Mouse (Mus musculus) forebrain, embryonic 12.5 days (tissue): ENCODE measurements around the gene BC049352. TPM values are rescaled to one million over a fixed set of nuclear protein-coding genes. Genes with fewer than 3 reads are reported as not detected.

Experiments
- ATAC-seq: fragments of 200-750 bp; cut with Nextera tagmentation; 2 replicates; pipeline ENCODE4 v1.8.0; 2017; ENCODE audit warnings: moderate TSS enrichment; ENCODE audit not compliant: low FRiP score
- H3K27ac ChIP-seq: fragments of 300-500 bp; sonication (generic); 2 replicates; pipeline ENCODE4 v1.5.1; 2016; ENCODE audit warnings: mild to moderate bottlenecking
- H3K27me3 ChIP-seq: fragments of 300-500 bp; sonication (generic); 2 replicates; pipeline ENCODE4 v1.6.1; 2016; ENCODE audit warnings: mild to moderate bottlenecking
- H3K36me3 ChIP-seq: fragments of 300-500 bp; sonication (generic); replicated peaks from 2 replicates; pipeline ENCODE4 v1.6.1; 2016; ENCODE audit warnings: mild to moderate bottlenecking
- H3K4me1 ChIP-seq: fragments of 300-500 bp; sonication (generic); 2 replicates; pipeline ENCODE4 v1.6.1; 2016
- H3K4me2 ChIP-seq: fragments of 300-500 bp; sonication (generic); 2 replicates; pipeline ENCODE4 v1.6.1; 2016; ENCODE audit warnings: mild to moderate bottlenecking, moderate library complexity
- H3K4me3 ChIP-seq: fragments of 300-500 bp; sonication (generic); replicated peaks from 2 replicates; pipeline ENCODE4 v1.5.1; 2016; ENCODE audit warnings: mild to moderate bottlenecking
- H3K9ac ChIP-seq: fragments of 300-500 bp; sonication (generic); 2 replicates; pipeline ENCODE4 v1.6.1; 2016; ENCODE audit warnings: mild to moderate bottlenecking
- H3K9me3 ChIP-seq: fragments of 300-500 bp; sonication (generic); 2 replicates; pipeline ENCODE4 v1.6.1; 2016
- whole genome bisulfite sequencing: fragments of 180-500 bp; shearing (Covaris S2); methylation state at CpG from one replicate; pipeline ENCODE4 v1.1.7; 2016; 5-methylcytosine and 5-hydroxymethylcytosine counted together
- microRNA-seq: library from miRNA; unstranded; fragments of <30 nt; microRNA quantifications from one replicate; pipeline ENCODE4, GENCODE M21; 2017
- polyA plus RNA-seq: library from polyadenylated mRNA; unstranded; fragments of >200 nt; fragmentation: Nextera tagmentation; extraction: Ambion mirVana; gene quantifications from 2 replicates; pipeline ENCODE4 v1.2.1, GENCODE M21; 2016

BC049352 gene
- polyA plus RNA-seq, 1 experiment from 2014 or later: 0.18 TPM

DNA sequence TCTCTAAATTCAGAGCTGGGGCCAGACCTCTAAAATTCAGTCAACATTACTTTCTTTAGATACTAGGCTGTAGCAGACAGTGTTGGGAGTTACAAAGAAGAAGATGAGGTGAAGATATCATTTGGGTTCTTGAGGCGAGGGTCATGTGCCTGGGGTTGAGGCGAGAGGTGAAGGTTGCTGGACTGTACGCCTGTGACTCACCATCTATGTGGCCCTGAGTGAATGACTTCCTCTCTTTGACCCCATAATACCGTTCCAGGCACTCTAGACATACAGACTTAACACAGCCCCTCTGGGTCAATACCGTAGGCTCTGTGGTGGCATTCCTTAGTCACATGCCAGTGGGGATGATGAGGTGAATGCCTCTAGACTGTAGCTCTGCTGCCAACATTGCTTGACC is 100.7 kb downstream of the BC049352 start:
- 88% methylated on average over 5 of the region's 5 CpGs for WGBS

DNA sequence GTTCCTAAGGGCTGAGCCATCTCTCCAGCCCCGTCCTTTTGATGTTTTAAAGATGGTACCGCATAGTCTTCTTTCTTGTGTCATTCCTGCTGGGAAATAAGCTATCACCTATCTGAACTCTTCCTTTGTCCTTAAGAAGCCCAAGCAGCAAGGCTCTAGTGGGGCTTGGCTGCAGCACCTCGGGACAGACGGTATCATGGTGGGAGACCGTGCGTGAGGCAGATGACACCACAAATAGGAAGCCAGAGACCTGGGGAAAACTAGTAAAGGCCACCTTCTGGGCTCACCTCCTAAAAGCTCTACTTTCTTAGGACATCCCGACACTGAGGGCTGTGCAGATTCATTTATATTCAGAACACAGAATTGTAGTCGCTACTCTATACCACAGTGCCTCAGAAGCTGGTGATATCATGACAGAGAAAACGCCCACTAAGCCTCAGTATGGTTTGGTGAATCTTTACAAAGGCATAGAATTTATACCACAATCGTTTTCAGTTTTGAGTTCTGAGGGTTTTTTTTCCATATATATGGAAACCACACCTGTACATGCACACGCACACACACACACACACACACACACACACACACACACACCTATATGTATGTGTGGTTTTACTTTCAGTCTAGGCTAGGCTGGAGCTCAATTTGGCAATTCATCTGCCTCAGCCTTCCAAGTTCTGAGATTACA is 109.8 kb downstream of the BC049352 start:
- no peaks in the 10 kb centered on the region for H3K27me3 ChIP-seq
- no peak overlapping the region for H3K4me3 ChIP-seq
- H3K36me3 ChIP-seq: no peaks in the 10 kb centered on the region
- H3K4me1 ChIP-seq: no peaks in the 10 kb centered on the region
- no peak overlapping the region for H3K27ac ChIP-seq
- no peak overlapping the region for H3K4me2 ChIP-seq
- no peaks in the 10 kb centered on the region for H3K9me3 ChIP-seq
- WGBS: 87% methylated on average over 11 of the region's 11 CpGs
- no peak overlapping the region for H3K9ac ChIP-seq
- no peak for ATAC-seq

More for the DNA sequence above, 100.7 kb downstream of the BC049352 start:
- H3K27ac ChIP-seq: no peak overlapping the region
- no peak for ATAC-seq
- H3K27me3 ChIP-seq: no peaks in the 10 kb centered on the region
- H3K9ac ChIP-seq: no peak overlapping the region
- H3K4me2 ChIP-seq: no peak overlapping the region
- H3K36me3 ChIP-seq: no peaks in the 10 kb centered on the region
- H3K4me3 ChIP-seq: no peak overlapping the region
- no peaks in the 10 kb centered on the region for H3K9me3 ChIP-seq
- no peaks in the 10 kb centered on the region for H3K4me1 ChIP-seq

DNA sequence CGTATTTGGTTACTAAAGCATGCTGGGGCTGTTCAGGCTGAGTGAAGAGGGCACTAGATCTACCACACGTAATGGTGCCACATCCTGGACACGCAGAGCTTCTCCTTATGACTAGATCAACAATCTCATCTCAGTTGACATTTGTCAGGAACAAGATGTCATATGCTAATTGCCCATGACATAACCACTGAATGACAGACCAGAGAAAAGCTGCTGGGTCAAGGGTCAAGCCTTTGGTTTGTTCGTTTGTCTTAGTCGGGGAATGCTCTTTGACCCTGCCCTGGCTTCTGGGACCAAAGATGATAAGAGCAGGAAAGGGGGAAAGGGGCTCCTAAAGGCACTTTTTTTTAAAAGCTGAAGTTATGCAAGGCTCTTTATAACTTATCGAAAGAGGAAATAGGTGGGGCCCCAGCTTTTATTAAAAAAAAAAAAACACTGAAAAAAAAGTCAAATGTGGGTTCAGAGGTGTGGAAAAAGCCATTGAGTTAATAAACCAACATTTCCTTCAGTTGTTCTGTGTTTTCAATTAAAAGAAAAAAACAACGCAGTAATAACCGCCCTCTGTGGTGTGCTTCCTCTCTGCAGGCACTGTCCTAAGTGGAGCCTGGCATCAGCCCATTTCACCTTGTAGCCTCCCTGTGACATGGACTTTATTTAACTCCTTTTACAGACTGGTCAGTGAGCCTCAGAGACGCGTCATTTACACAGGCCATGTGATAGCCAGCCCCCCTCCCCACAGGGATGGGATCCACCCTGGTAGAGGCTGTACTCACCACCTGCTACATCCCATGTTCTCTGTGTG is 112.6 kb downstream of the BC049352 start:
- Histone ChIP-seq H3K27ac (no peak overlapping the region), H3K4me2 (no peak overlapping the region), H3K4me1 (no peaks in the 10 kb centered on the region), H3K9me3 (no peaks in the 10 kb centered on the region), H3K36me3 (no peaks in the 10 kb centered on the region), H3K9ac (no peak overlapping the region), H3K4me3 (no peak overlapping the region), H3K27me3 (0 out of 2 replicates have a peak, but pooled peaks cover 3% of the 10 kb centered on the region)
- WGBS: 67% methylated on average over 10 of the region's 10 CpGs
- ATAC-seq: no peak

DNA sequence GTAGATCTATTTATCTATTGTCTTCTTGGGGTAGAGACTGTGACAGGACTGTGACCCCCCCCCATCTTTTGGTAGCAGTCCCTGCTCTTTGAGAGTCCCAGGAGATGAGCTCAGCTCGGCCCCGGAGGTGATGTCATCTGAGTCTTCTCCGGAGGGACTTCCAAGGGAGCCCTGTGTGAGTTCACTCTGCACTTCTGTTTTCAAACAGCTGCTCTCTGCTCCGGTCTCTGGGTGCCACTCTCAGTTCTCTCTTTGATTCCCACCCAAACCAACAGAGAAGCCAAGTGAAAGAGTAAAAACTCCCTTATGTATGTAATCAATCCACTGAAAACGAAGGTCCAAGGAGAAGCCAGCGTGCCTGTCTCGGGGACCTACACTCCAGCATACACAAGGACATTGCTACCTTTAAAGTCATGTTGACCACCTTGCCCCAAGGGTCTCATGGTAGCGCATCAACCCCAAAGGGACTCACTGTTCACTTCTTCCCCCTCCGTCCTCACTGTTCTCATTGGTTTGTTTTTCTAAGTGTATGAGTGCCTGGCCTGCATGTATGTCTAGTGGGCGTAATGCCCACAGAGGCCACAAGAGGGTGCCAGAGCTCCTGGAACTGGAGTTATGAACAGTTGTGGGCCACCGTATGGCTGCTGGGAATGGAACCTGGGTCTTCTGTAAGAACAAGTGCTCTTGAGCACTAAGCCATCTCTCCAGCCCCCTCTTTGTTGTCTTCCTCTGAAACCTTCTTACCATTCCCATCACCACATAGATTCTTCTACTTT is 117.6 kb downstream of the BC049352 start:
- no peaks in the 10 kb centered on the region for H3K36me3 ChIP-seq
- no peak overlapping the region for H3K4me2 ChIP-seq
- no peak for ATAC-seq
- H3K9me3 ChIP-seq: no peaks in the 10 kb centered on the region
- H3K4me1 ChIP-seq: no peaks in the 10 kb centered on the region
- H3K27me3 ChIP-seq: 0 out of 2 replicates have a peak, but pooled peaks cover 3% of the 10 kb centered on the region
- WGBS: 85% methylated on average over 11 of the region's 11 CpGs
- H3K27ac ChIP-seq: no peak overlapping the region
- H3K9ac ChIP-seq: no peak overlapping the region
- no peak overlapping the region for H3K4me3 ChIP-seq

Small RNA genes within 50 kb of the gene (microRNA-seq; reads per million reads assigned to microRNA genes)
- not detected for gene Mir7086

Other genes with a start within 250 kb of the BC049352 start
- 33.2 and 33.4 TPM in 2 replicates for gene Ube4a, start 216.4 kb upstream of the BC049352 start, polyA plus RNA-seq
- gene Cd3g, start 201.6 kb upstream of the BC049352 start, polyA plus RNA-seq: 0.19 TPM in 1 of 2 replicates, not detected in the other
- gene Cd3d, start 200.2 kb upstream of the BC049352 start, polyA plus RNA-seq: not detected in 2 replicates
- gene Cd3e, start 172.4 kb upstream of the BC049352 start, polyA plus RNA-seq: not detected in 2 replicates
- 1.2 and 1.5 TPM in 2 replicates for gene Mpzl2, start 142.2 kb upstream of the BC049352 start, polyA plus RNA-seq
- gene Mpzl3, start 126.8 kb upstream of the BC049352 start, polyA plus RNA-seq: 1.7 and 2.4 TPM in 2 replicates
- gene Jaml, start 102.8 kb upstream of the BC049352 start, polyA plus RNA-seq: 0.15 TPM in 1 of 2 replicates, not detected in the other
- gene Scn2b, start 64.2 kb upstream of the BC049352 start, polyA plus RNA-seq: 3.0 and 3.1 TPM in 2 replicates
- gene Scn4b, start 43.6 kb upstream of the BC049352 start, polyA plus RNA-seq: 0.23 and 0.56 TPM in 2 replicates
- 0.11 and 0.47 TPM in 2 replicates for gene Tmprss4, start 22.1 kb downstream of the BC049352 start, polyA plus RNA-seq
- 0.54 and 0.63 TPM in 2 replicates for gene Il10ra, start 87.1 kb downstream of the BC049352 start, polyA plus RNA-seq
- 0.08 TPM in 1 of 2 replicates, not detected in the other for gene Tmprss13, start 137.1 kb downstream of the BC049352 start, polyA plus RNA-seq
- 206 TPM in 2 replicates for gene Fxyd6, start 188.2 kb downstream of the BC049352 start, polyA plus RNA-seq
- 2.0 and 2.3 TPM in 2 replicates for gene Fxyd2, start 217.7 kb downstream of the BC049352 start, polyA plus RNA-seq
- gene Dscaml1, start 244.6 kb downstream of the BC049352 start, polyA plus RNA-seq: 7.0 and 8.9 TPM in 2 replicates